Mouse (Mus musculus) limb, embryonic 12.5 days (tissue): Measurements from ENCODE around the gene Fam25c. TPM values are rescaled to one million over a fixed set of nuclear protein-coding genes. Genes with fewer than 3 reads are reported as not detected.
A peak's percentile ranks its signal among the peaks of the same experiment; 100 is the strongest.

Source experiments
- ATAC-seq: fragments of 200-750 bp; cut with Nextera tagmentation; 2 replicates; pipeline ENCODE4 v1.8.0; 2017; ENCODE audit warnings: low read depth, moderate TSS enrichment; ENCODE audit not compliant: insufficient number of reproducible peaks, insufficient read depth, low FRiP score, low TSS enrichment
- H3K27ac ChIP-seq: fragments of 300-500 bp; sonication (generic); 2 replicates; pipeline ENCODE4 v1.5.1; 2016; ENCODE audit warnings: mild to moderate bottlenecking, moderate library complexity
- H3K27me3 ChIP-seq: fragments of 300-500 bp; sonication (generic); 2 replicates; pipeline ENCODE4 v1.6.1; 2016; ENCODE audit warnings: mild to moderate bottlenecking, moderate library complexity
- H3K36me3 ChIP-seq: fragments of 300-500 bp; sonication (generic); 2 replicates; pipeline ENCODE4 v1.6.1; 2016; ENCODE audit warnings: mild to moderate bottlenecking, moderate library complexity
- H3K4me1 ChIP-seq: fragments of 300-500 bp; sonication (generic); replicated peaks from 2 replicates; pipeline ENCODE4 v1.6.1; 2016
- H3K4me2 ChIP-seq: fragments of 300-500 bp; sonication (generic); 2 replicates; pipeline ENCODE4 v1.6.1; 2016; ENCODE audit warnings: mild to moderate bottlenecking, moderate library complexity
- H3K4me3 ChIP-seq: fragments of 300-500 bp; sonication (generic); replicated peaks from 2 replicates; pipeline ENCODE4 v1.5.1; 2016; ENCODE audit warnings: mild to moderate bottlenecking
- H3K9ac ChIP-seq: fragments of 300-500 bp; sonication (generic); replicated peaks from 2 replicates; pipeline ENCODE4 v1.6.1; 2016; ENCODE audit warnings: mild to moderate bottlenecking, moderate library complexity
- H3K9me3 ChIP-seq: fragments of 300-500 bp; sonication (generic); 2 replicates; pipeline ENCODE4 v1.6.1; 2016; ENCODE audit warnings: mild to moderate bottlenecking, moderate library complexity
- WGBS: fragments of 180-500 bp; shearing (Covaris S2); methylation state at CpG from one replicate; pipeline ENCODE4 v1.1.7; 2016; 5-methylcytosine and 5-hydroxymethylcytosine counted together
- polyA plus RNA-seq: library from polyadenylated mRNA; unstranded; fragments of >200 nt; fragmentation: Nextera tagmentation; extraction: Ambion mirVana; gene quantifications from 2 replicates; pipeline ENCODE4 v1.2.1, GENCODE M21; 2016

The Fam25c gene
- polyA plus RNA-seq, result 0.84 TPM in 1 of 2 replicates, not detected in the other

GRCm38 (mm10) chr14:34355301-34355700 lies at the start of gene Fam25c:
Fam25c (minus strand) TSS chr14:34355433.
- H3K4me2 ChIP-seq, result no peak within 1 kb of the TSS
- WGBS, result 74% methylated on average over 6 of the region's 6 CpGs
- H3K27me3 ChIP-seq, result peaks cover 5% of the 10 kb centered on the region; the same call in 1 of the 2 replicates
- no peaks in the 10 kb centered on the region for H3K4me1 ChIP-seq
- 0 out of 2 replicates have a peak, but pooled peaks have one; percentile 52 for ATAC-seq
- H3K4me3 ChIP-seq, result no peak within 1 kb of the TSS
- no peaks in the 10 kb centered on the region for H3K36me3 ChIP-seq
- no peak within 1 kb of the TSS for H3K27ac ChIP-seq
- H3K9me3 ChIP-seq, result no peaks in the 10 kb centered on the region
- H3K9ac ChIP-seq, result no peak within 1 kb of the TSS

DNA sequence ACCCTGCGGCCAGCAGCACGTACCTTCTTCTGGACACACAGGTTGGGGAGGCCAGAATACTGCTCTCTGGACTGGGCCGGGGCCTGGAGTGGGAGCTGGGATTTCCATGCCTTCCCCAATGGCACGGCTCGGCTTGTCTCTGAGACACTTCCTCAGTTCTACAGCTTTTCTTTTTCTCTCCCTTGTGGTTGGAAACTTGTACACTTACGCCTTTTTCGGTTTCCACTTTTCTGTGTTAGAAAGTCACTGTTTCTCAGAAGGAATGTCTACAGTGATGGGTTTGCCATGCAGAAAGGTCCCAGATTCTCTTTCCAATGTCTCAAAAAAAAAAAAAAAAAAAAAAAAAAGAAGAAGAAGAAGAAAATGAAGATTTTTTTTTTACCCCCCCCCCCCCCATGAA lies 48.2 kb upstream of the Fam25c start:
- 94% methylated on average over 7 of the region's 7 CpGs for WGBS
- Histone ChIP-seq H3K27me3 (no peaks in the 10 kb centered on the region), H3K9ac (no peak overlapping the region), H3K27ac (no peak overlapping the region), H3K36me3 (peaks cover 87% of the 10 kb centered on the region), H3K4me2 (no peak overlapping the region), H3K9me3 (peaks cover 11% of the 10 kb centered on the region), H3K4me3 (no peak overlapping the region), H3K4me1 (no peaks in the 10 kb centered on the region)
- ATAC-seq, result no peak

DNA sequence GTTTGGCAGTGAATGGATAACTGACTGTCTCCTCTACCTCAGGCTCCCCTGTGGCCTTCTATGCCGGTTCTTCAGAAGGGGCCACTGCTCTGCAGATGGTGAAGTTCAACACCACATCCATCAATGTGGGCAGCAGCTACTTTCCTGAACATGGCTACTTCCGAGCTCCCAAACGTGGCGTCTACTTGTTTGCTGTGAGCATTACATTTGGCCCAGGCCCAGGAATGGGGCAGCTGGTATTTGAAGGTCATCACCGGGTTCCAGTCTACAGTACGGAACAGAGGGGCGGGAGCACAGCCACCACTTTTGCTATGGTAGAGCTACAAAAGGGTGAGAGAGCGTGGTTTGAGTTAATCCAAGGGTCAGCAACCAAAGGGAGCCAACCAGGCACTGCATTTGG lies 47.6 kb upstream of the Fam25c start:
- H3K36me3 ChIP-seq, result peaks cover 87% of the 10 kb centered on the region
- no peak overlapping the region for H3K9ac ChIP-seq
- no peak overlapping the region for H3K4me2 ChIP-seq
- no peak overlapping the region for H3K27ac ChIP-seq
- H3K4me3 ChIP-seq, result no peak overlapping the region
- no peaks in the 10 kb centered on the region for H3K4me1 ChIP-seq
- H3K27me3 ChIP-seq, result no peaks in the 10 kb centered on the region
- ATAC-seq, result no peak
- WGBS, result 90% methylated on average over 8 of the region's 8 CpGs
- peaks cover 11% of the 10 kb centered on the region for H3K9me3 ChIP-seq

GRCm38 (mm10) chr14:34401135-34401534 lies 45.9 kb upstream of the Fam25c start:
- Histone ChIP-seq H3K4me1 (no peaks in the 10 kb centered on the region), H3K36me3 (peaks cover 75% of the 10 kb centered on the region), H3K27ac (no peak overlapping the region), H3K9me3 (peaks cover 11% of the 10 kb centered on the region), H3K4me3 (no peak overlapping the region), H3K27me3 (no peaks in the 10 kb centered on the region), H3K4me2 (no peak overlapping the region), H3K9ac (no peak overlapping the region)
- ATAC-seq, result no peak
- WGBS, result 49% methylated on average over 6 of the region's 6 CpGs

DNA sequence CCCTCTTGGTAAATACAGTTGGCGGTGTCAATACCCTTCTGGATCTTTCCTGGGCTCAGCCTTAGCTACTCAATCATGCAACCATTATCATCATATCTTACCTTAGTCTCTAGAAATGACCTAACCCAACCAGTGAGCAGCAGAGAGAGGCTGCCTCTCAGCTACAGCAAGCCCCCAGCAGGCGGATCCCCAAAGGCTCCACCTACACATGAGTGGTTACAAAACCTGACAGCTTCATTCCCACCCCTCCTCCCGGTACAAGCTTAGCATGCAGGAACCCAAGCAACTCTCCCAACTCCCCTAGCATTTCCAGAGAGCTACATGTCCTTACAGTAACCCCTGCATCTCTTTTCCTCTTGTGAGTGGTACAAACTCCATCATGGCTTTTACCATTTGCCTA lies 44.8 kb upstream of the Fam25c start:
- no peak overlapping the region for H3K4me3 ChIP-seq
- 92% methylated on average over 3 of the region's 3 CpGs for WGBS
- peaks cover 64% of the 10 kb centered on the region for H3K36me3 ChIP-seq
- no peaks in the 10 kb centered on the region for H3K4me1 ChIP-seq
- no peak overlapping the region for H3K9ac ChIP-seq
- H3K27ac ChIP-seq, result no peak overlapping the region
- H3K9me3 ChIP-seq, result peaks cover 11% of the 10 kb centered on the region
- H3K4me2 ChIP-seq, result no peak overlapping the region
- ATAC-seq, result no peak
- H3K27me3 ChIP-seq, result no peaks in the 10 kb centered on the region

- no peak for ATAC-seq
- no peaks in the 10 kb centered on the region for H3K4me1 ChIP-seq
- WGBS, result 97% methylated on average over 6 of the region's 6 CpGs
Observed at GRCm38 (mm10) chr14:34399301-34399700, 44.1 kb upstream of the Fam25c start.

DNA sequence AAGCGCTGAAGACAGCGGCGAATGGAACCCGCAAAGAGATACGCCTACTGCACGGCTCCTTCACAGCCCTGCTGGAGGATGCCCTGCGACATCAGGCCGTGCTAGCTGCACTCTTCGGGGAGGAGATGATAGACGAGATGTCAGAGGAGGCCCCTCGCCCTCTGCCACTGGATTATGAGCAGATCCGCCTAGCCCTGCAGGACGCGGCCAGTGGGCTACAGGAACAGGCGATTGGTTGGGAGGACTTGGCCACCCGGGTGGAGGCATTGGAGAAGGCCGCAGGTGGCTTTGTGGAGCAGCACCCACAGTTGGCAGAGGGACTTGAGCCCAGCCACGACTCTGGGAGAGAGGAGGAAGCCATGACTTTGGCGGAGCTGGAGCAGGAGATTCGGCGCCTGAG lies 43.7 kb upstream of the Fam25c start:
- Histone ChIP-seq H3K36me3 (peaks cover 55% of the 10 kb centered on the region), H3K9ac (no peak overlapping the region), H3K9me3 (peaks cover 11% of the 10 kb centered on the region), H3K27me3 (no peaks in the 10 kb centered on the region), H3K4me3 (no peak overlapping the region), H3K4me2 (no peak overlapping the region), H3K27ac (no peak overlapping the region), H3K4me1 (no peaks in the 10 kb centered on the region)
- ATAC-seq, result no peak
- 90% methylated on average over 21 of the region's 21 CpGs for WGBS

More at GRCm38 (mm10) chr14:34399301-34399700, 44.1 kb upstream of the Fam25c start:
- H3K36me3 ChIP-seq, result peaks cover 57% of the 10 kb centered on the region
- H3K4me2 ChIP-seq, result no peak overlapping the region
- H3K9ac ChIP-seq, result no peak overlapping the region
- no peak overlapping the region for H3K27ac ChIP-seq
- H3K9me3 ChIP-seq, result peaks cover 11% of the 10 kb centered on the region
- no peaks in the 10 kb centered on the region for H3K27me3 ChIP-seq
- no peak overlapping the region for H3K4me3 ChIP-seq

DNA sequence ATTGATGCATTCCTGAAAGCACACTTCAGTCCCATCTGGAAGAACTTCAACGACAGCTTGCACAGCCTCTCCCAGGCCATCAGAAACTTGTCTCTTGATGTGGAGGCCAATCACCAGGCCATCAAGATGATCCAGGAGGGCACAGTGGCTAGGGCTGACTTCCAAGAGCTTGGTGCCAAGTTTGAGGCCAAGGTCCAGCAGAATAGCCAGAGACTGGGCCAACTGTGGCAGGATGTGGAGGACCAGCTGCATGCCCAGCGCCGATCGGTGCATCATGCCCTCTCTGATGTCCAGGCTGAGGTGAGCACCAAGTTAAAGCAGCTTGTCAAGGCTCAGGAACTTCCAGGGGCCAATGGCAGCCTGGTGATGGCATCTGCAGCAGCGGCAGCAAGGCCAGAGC lies 42.6 kb upstream of the Fam25c start:
- Histone ChIP-seq H3K4me3 (no peak overlapping the region), H3K4me2 (no peak overlapping the region), H3K4me1 (no peaks in the 10 kb centered on the region), H3K9me3 (peaks cover 11% of the 10 kb centered on the region), H3K9ac (no peak overlapping the region), H3K36me3 (peaks cover 47% of the 10 kb centered on the region), H3K27me3 (no peaks in the 10 kb centered on the region), H3K27ac (no peak overlapping the region)
- ATAC-seq, result no peak
- WGBS, result 90% methylated on average over 5 of the region's 5 CpGs

GRCm38 (mm10) chr14:34393295-34393694 lies 38.1 kb upstream of the Fam25c start:
- Histone ChIP-seq H3K4me2 (no peak overlapping the region), H3K9me3 (peaks cover 8% of the 10 kb centered on the region; the same call in 1 of the 2 replicates), H3K27me3 (no peaks in the 10 kb centered on the region), H3K27ac (no peak overlapping the region), H3K4me3 (no peak overlapping the region), H3K9ac (no peak overlapping the region), H3K36me3 (peaks cover 10% of the 10 kb centered on the region), H3K4me1 (no peaks in the 10 kb centered on the region)
- no peak for ATAC-seq
- WGBS, result 84% methylated on average over 4 of the region's 4 CpGs

- H3K27me3 ChIP-seq, result no peaks in the 10 kb centered on the region
- H3K4me1 ChIP-seq, result peaks cover 11% of the 10 kb centered on the region
- H3K4me3 ChIP-seq, result no peak overlapping the region
- no peak overlapping the region for H3K4me2 ChIP-seq
- no peak overlapping the region for H3K27ac ChIP-seq
- H3K9me3 ChIP-seq, result no peaks in the 10 kb centered on the region
- 94% methylated on average over 9 of the region's 9 CpGs for WGBS
- no peak overlapping the region for H3K9ac ChIP-seq
- no peaks in the 10 kb centered on the region for H3K36me3 ChIP-seq
- no peak for ATAC-seq
Observed at GRCm38 (mm10) chr14:34382921-34383704, 27.9 kb upstream of the Fam25c start.

DNA sequence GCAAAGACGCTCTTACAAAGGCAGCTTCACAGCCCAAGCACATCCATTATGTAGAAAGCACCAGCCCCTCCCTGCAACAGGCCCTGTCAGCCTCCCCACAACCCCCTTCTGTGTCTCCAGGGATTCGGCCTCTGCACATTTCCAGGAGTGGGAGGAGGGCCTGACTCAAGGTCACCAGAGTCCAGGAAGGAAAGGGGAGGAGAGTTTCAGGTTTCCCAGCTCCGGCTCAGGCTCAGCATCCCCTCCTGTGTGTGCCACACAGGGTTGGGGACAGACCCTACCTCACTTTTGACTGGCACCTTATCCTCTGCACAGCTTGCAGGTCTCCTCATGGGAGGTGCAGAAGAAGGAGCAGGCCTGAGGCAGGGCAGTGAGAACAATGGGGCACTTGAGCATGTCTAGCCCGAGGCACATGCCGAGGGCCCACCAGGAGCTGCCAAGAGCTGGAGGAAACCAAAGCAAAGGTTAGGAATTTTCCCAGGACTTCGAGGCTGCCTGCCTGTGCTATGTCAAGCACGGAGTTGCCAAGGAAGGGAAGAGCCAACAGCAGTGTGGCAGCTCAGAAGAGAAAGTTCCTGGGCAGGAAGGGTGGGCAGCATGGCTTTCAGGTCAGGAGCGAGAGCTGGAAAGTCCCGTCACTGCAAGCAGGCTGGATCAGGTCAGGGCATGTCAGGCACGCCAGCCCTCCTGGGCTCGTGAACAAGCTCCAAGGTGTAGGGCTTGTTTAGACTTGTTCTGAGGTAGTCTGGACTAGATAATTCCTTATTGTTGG lies 23.5 kb upstream of the Fam25c start:
- H3K9ac ChIP-seq, result no peak overlapping the region; the same call in 1 of the 2 replicates

More for the DNA sequence above, 23.5 kb upstream of the Fam25c start:
- H3K4me3 ChIP-seq, result no peak overlapping the region
- H3K27ac ChIP-seq, result peak overlapping the region; percentile 92
- H3K9me3 ChIP-seq, result no peaks in the 10 kb centered on the region
- H3K4me2 ChIP-seq, result peak overlapping the region; percentile 4; the same call in 1 of the 2 replicates
- peaks cover 38% of the 10 kb centered on the region for H3K4me1 ChIP-seq
- no peaks in the 10 kb centered on the region for H3K27me3 ChIP-seq
- WGBS, result 42% methylated on average over 11 of the region's 11 CpGs
- peak; percentile 54; the same call in 1 of the 2 replicates for ATAC-seq
- H3K36me3 ChIP-seq, result no peaks in the 10 kb centered on the region
